Mouse (Mus musculus) liver, embryonic 11.5 days (tissue): ENCODE data around the gene Ssbp3. TPM values are rescaled to one million over a fixed set of nuclear protein-coding genes. Genes with fewer than 3 reads are reported as not detected.

Experiments used
- ATAC-seq: fragments of 200-750 bp; cut with Nextera tagmentation; replicated peaks from 2 replicates; pipeline ENCODE4 v1.8.0; 2017; ENCODE audit warnings: moderate number of reproducible peaks, mild to moderate bottlenecking, moderate TSS enrichment, moderate library complexity; ENCODE audit not compliant: low FRiP score
- DNase-seq: peaks from one replicate; pipeline ENCODE4 v3.0.0-alpha.2; 2017; ENCODE audit warnings: low spot score
- H3K27ac ChIP-seq: fragments of 300-500 bp; sonication (generic); 2 replicates; pipeline ENCODE4 v1.5.1; 2014; ENCODE audit warnings: mild to moderate bottlenecking, low read depth, low read length, control low read depth
- H3K27me3 ChIP-seq: fragments of 300-500 bp; sonication (generic); replicated peaks from 2 replicates; pipeline ENCODE4 v1.6.1; 2014; ENCODE audit warnings: low read length, mixed read lengths; ENCODE audit not compliant: control insufficient read depth, insufficient read depth
- H3K36me3 ChIP-seq: fragments of 300-500 bp; sonication (generic); 2 replicates; pipeline ENCODE4 v1.6.1; 2014; ENCODE audit warnings: mild to moderate bottlenecking, low read length, moderate library complexity, mixed read lengths; ENCODE audit not compliant: control insufficient read depth, insufficient read depth
- H3K4me1 ChIP-seq: fragments of 300-500 bp; sonication (generic); replicated peaks from 2 replicates; pipeline ENCODE4 v1.6.1; 2014; ENCODE audit warnings: low read length, mixed read lengths; ENCODE audit not compliant: control insufficient read depth, insufficient read depth
- H3K4me2 ChIP-seq: fragments of 300-500 bp; sonication (generic); 2 replicates; pipeline ENCODE4 v1.6.1; 2014; ENCODE audit warnings: mild to moderate bottlenecking, control low read depth, moderate library complexity
- H3K4me3 ChIP-seq: fragments of 300-500 bp; sonication (generic); 2 replicates; pipeline ENCODE4 v1.5.1; 2014; ENCODE audit warnings: low read depth, low read length, control low read depth
- H3K9ac ChIP-seq: fragments of 300-500 bp; sonication (generic); 2 replicates; pipeline ENCODE4 v1.6.1; 2014; ENCODE audit warnings: low read depth, low read length, control low read depth
- H3K9me3 ChIP-seq: fragments of 300-500 bp; sonication (generic); 2 replicates; pipeline ENCODE4 v1.6.1; 2016; ENCODE audit warnings: low read length, inconsistent platforms, mixed read lengths; ENCODE audit not compliant: control insufficient read depth
- WGBS: fragments of 180-500 bp; shearing (Covaris S2); extraction: QIAGEN DNeasy Blood & Tissue Kit; methylation state at CpG from one replicate; pipeline ENCODE4 v1.1.7; 2014; 5-methylcytosine and 5-hydroxymethylcytosine counted together
- polyA plus RNA-seq: library from polyadenylated mRNA; unstranded; fragments of >200 nt; fragmentation: Nextera tagmentation; extraction: Ambion mirVana; gene quantifications from 2 replicates; pipeline ENCODE4 v1.2.1, GENCODE M21; 2014

The Ssbp3 gene
- polyA plus RNA-seq, 1 experiment from 2014 or later, result 89.0 TPM

DNA sequence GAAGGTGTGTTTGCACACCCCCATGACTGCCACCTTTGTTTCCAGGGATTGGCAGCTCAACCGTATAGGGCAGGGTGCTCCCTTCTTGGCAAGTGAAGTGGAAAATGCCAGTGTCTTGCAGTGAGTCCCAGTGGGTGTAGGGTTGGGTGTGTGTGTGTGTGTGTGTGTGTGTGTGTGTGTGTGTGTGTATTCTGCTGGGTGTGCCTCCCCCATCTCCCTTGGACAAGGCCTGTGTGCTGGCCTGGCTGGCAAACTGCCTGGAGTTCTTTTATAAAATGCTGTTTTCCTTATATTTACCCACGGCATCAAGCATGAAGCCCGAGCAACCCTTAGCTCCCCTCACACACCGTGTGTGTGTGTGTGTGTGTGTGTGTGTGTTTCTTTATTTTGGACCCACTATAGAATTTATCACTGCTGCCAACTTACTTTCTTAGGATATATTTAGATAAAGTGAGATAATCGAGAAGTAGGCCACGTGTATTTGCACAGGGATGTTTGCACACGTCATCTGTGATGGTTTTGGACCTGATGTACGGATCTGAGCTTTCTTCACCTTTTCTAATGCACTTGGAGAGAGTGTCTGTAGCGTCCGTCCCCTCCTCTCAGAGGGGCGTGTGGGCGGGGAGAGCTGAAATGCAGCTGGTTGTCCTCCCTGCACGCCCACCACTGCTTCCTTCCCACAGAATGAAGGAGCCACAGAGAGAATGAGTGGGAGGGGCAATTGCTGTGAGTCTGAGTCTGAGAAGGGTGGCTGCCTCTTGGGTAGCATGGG is 86.0 kb downstream of the Ssbp3 start:
- Histone ChIP-seq H3K4me1 (peaks cover 66% of the 10 kb centered on the region), H3K4me2 (no peak overlapping the region), H3K4me3 (no peak overlapping the region), H3K9me3 (no peaks in the 10 kb centered on the region), H3K9ac (no peak overlapping the region; the same call in 1 of the 2 replicates), H3K36me3 (no peaks in the 10 kb centered on the region; the same call in 1 of the 2 replicates), H3K27me3 (no peaks in the 10 kb centered on the region), H3K27ac (no peak overlapping the region)
- no peak for ATAC-seq
- 52% methylated on average over 13 of the region's 13 CpGs for WGBS
- no peak for DNase-seq

DNA sequence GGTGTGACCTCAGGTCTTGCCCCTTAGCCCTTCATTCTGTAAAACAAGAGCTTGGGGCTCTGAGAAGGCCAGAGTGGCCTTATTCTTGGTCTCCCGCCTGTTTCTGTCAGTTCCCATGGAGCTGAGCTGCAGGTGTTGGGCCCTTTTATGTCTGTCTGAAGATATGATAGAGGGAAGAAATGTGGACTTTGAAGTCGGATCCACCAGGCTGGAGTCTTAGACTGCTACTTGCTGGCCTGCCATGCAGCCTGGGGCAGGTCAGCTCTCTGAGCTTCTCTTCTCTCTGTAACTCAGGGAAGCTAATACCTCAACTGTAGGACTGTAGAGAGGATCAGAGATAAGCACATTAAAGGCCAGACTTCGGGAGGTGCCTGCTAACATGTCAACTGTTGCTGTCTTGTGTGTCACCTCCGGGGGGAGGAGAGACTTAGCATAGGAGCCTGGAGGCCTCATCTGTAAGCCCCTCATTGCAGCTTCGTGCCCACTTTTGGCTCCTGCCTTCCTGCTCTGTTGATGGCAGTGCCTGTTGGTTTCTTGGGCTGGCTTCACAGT is 90.8 kb downstream of the Ssbp3 start:
- H3K4me3 ChIP-seq, result no peak overlapping the region
- H3K27me3 ChIP-seq, result no peaks in the 10 kb centered on the region
- H3K4me2 ChIP-seq, result peak overlapping the region; percentile 34
- H3K27ac ChIP-seq, result peak overlapping the region; percentile 68
- peaks cover 73% of the 10 kb centered on the region for H3K4me1 ChIP-seq
- H3K36me3 ChIP-seq, result no peaks in the 10 kb centered on the region
- peak; percentile 74 for ATAC-seq
- H3K9ac ChIP-seq, result peak overlapping the region; percentile 0
- 46% methylated on average over 5 of the region's 5 CpGs for WGBS
- H3K9me3 ChIP-seq, result no peaks in the 10 kb centered on the region
- DNase-seq, result no peak

DNA sequence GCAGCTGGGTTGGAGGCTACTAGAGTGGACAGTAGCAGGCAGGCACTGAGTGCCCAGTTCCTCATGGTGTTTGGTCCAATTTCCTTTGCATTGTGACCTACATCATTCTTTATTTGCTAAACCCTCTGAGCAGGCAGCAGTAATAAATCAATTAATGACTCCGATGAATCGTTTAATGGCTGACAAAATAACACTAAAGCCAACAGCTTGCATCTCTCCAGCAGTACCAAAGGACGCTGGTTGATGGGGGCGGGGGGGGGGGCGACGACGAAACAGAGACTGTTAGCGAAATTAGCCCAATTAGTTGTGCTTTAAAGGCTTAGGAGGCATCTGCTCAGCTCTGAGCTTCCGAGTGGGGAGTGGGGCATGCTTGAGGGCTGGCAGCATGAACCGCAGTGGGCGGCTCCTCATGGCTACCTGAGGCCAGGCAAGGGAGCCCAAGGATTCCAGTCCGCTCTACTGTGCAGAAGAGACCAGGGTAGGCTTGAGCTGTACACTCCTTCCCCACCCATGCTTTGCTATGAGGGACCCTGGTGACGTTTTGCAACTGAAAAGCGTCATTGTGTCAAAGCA is 91.5 kb downstream of the Ssbp3 start:
- DNase-seq, result no peak
- Histone ChIP-seq H3K4me2 (peak overlapping the region; percentile 34; the same call in 1 of the 2 replicates), H3K36me3 (no peaks in the 10 kb centered on the region), H3K27me3 (no peaks in the 10 kb centered on the region), H3K4me1 (peaks cover 73% of the 10 kb centered on the region), H3K4me3 (no peak overlapping the region), H3K9ac (no peak overlapping the region), H3K9me3 (no peaks in the 10 kb centered on the region), H3K27ac (peak overlapping the region; percentile 68; the same call in 1 of the 2 replicates)
- no peak for ATAC-seq
- 79% methylated on average over 14 of the region's 14 CpGs for WGBS

DNA sequence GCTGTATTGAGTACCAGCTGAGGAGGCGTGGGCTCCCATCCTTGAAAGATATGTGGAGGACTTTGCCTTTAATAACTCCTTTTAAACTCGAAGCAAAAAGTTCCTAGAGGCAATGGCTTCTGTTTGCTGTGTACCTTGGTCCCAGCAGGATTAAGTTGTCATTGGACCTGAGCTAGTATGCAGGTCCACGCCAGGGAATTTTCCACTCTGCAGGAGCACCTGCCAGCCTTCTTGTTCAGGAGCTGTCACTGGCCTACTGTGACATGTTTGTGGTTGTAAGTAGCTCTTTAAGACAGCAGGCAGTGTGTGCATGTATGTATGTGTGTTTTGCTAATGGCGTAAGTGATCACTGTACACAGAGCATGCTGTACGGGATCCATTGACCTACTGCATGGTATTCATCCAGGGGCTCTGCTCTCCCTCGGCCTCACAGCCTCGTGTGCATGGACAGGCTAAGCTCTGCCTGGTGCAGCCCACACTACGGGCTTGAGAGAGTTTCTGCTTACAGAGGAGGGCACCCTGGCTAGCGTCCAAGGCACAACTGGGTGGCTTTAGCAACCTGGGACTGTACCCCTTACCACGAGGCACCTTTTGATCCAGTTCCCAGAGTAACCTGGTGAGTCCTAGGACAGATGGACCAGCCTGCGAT is 92.1 kb downstream of the Ssbp3 start:
- no peak overlapping the region for H3K27ac ChIP-seq
- WGBS, result 84% methylated on average over 11 of the region's 11 CpGs
- no peak overlapping the region for H3K9ac ChIP-seq
- no peaks in the 10 kb centered on the region for H3K9me3 ChIP-seq
- no peaks in the 10 kb centered on the region for H3K27me3 ChIP-seq
- ATAC-seq (no peak), DNase-seq (no peak)
- peaks cover 77% of the 10 kb centered on the region for H3K4me1 ChIP-seq
- no peaks in the 10 kb centered on the region for H3K36me3 ChIP-seq
- no peak overlapping the region for H3K4me2 ChIP-seq
- H3K4me3 ChIP-seq, result no peak overlapping the region

DNA sequence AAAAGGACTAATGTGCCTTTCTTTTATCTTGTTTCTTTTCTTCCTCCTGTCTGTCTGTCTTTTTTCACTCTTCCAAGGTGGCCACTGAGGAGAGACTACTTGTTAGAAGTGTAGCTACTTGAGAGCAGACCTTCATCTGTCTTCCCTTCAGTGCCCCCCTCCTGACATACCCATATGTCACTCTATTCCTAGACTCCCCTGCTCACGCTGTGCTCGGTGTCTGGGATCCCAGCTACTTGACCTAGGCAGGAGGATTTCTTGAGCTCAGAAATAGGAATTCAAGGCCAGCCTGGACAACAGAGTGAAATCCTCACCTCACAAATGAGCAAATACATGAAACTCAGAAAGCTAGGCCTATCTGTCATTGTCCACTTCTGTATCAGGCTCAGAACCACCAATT is 92.7 kb downstream of the Ssbp3 start:
- no peak for ATAC-seq
- Histone ChIP-seq H3K4me3 (no peak overlapping the region), H3K36me3 (no peaks in the 10 kb centered on the region), H3K27me3 (no peaks in the 10 kb centered on the region), H3K9ac (no peak overlapping the region), H3K4me1 (peaks cover 81% of the 10 kb centered on the region), H3K9me3 (no peaks in the 10 kb centered on the region), H3K27ac (no peak overlapping the region), H3K4me2 (no peak overlapping the region)
- 85% methylated on average over 2 of the region's 2 CpGs for WGBS
- no peak for DNase-seq

DNA sequence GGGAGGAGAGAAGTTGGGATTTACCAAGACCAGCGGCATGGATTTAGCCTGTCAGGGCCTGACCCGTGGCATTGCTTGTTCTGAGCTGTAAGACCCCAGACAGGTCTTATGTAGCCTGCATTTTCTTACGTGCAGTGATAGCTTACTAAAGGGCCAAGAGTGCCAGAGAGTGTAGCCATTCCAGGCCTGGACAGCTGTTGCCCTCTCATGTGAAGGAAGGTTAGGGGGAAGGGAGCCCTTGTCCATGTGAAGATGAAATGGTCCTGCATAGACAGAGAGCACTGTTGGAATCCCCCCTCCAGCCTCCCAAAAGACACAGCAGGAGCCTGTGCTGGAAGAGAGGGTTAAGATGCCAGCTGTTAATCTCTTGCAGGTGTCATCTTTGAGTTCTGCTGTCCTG is 93.3 kb downstream of the Ssbp3 start:
- Histone ChIP-seq H3K36me3 (no peaks in the 10 kb centered on the region), H3K4me2 (no peak overlapping the region), H3K4me3 (no peak overlapping the region), H3K9ac (peak overlapping the region; percentile 7; the same call in 1 of the 2 replicates), H3K9me3 (no peaks in the 10 kb centered on the region), H3K4me1 (peaks cover 83% of the 10 kb centered on the region), H3K27me3 (no peaks in the 10 kb centered on the region), H3K27ac (0 out of 2 replicates have a peak overlapping the region, but pooled peaks have one; percentile 2)
- WGBS, result 84% methylated on average over 3 of the region's 3 CpGs
- ATAC-seq (no peak), DNase-seq (no peak)

DNA sequence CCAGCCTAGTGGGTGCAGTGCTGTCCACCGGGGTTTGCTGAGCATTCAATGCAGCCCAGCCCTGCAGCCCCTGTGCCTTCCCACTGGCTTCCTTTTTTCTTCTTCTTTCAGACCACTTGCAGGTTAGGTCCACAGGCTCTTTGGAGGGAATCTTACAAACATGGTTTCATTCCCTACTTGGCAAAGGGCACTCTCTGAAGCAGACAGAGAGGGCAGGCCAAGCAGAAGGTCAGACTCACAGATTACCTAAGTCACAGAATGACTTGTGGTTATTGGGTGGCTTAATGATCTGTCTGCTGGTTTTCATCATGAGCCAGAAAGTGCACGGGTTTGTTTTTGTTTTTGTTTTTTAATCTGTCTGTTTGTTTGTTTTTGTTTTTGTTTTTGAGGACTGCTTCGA is 93.8 kb downstream of the Ssbp3 start:
- peaks cover 87% of the 10 kb centered on the region for H3K4me1 ChIP-seq
- H3K4me3 ChIP-seq, result no peak overlapping the region
- H3K27me3 ChIP-seq, result no peaks in the 10 kb centered on the region
- H3K4me2 ChIP-seq, result no peak overlapping the region; the same call in 1 of the 2 replicates
- no peaks in the 10 kb centered on the region for H3K36me3 ChIP-seq
- WGBS, result 75% methylated on average over 3 of the region's 3 CpGs
- peak overlapping the region; percentile 7; the same call in 1 of the 2 replicates for H3K9ac ChIP-seq
- no peaks in the 10 kb centered on the region for H3K9me3 ChIP-seq
- ATAC-seq (no peak), DNase-seq (no peak)
- no peak overlapping the region for H3K27ac ChIP-seq

DNA sequence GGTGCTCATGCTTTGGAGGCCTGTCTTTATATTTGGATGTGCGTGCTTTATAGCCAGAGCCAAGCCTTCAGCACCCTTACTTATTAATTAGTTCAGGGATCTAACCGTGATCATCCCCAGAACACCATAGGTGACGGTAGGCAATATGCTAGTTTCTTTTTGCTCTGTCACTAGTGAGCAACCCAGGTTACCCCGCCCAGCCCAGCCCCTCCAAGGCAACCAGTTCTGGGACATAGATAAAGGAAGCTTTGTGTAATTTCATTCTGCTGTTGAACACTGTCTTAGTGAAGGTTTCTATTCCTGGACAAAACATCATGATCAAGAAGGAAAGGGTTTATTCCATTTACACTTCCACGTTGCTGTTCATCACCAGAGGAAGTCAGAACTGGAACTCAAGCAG is 94.7 kb downstream of the Ssbp3 start:
- no peak overlapping the region for H3K9ac ChIP-seq
- H3K4me2 ChIP-seq, result peak overlapping the region; percentile 42
- 0 out of 2 replicates have a peak, but pooled peaks cover 2% of the 10 kb centered on the region for H3K36me3 ChIP-seq
- peak overlapping the region; percentile 75 for H3K27ac ChIP-seq
- 59% methylated on average over 5 of the region's 5 CpGs for WGBS
- ATAC-seq (no peak; the same call in 1 of the 2 replicates), DNase-seq (no peak)
- no peaks in the 10 kb centered on the region for H3K9me3 ChIP-seq
- no peak overlapping the region for H3K4me3 ChIP-seq
- peaks cover 79% of the 10 kb centered on the region for H3K4me1 ChIP-seq
- no peaks in the 10 kb centered on the region for H3K27me3 ChIP-seq
